Mouse (Mus musculus): ENCODE measurements around the gene Map2k2. TPM values are rescaled to one million over a fixed set of nuclear protein-coding genes. Genes with fewer than 3 reads are reported as not detected.
"Not testable (repeated sequence)": the region's sequence is repeated elsewhere in the genome, so short reads cannot be mapped to it uniquely, and the experiment has no call there.

Gene Map2k2
- polyA plus RNA-seq (2012; ENCODE audit: insufficient read depth, low replicate concordance): 407 and 1,114 TPM in 2 replicates

DNA sequence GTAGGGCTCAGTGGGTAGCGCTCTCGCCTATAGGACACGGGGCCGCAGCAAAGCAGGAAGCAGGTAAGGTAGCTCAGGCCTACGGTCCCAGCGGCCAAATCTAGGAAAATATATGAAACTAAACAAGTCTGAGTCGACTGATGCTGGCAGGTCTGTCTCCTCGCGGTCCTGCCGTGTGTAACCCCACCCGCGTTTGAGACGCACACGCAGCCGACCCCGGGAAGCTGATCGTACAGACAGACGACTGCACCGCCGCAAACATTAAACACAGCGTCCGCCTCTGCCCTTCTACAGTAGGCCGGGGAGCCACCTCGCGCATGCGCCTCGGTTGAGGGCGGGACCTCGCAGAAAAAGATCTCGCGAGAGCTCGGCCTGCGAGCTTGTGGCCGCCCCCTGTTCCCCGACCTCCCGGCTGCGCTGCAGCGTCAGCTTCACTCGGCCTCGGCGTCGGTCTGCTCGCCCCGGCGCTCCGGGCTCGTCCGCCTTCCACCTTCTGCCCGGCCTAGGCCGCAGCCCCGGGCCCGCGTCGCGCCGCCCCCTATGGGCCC, at the start of gene Map2k2:
Map2k2 (plus strand) TSS at position 351 of the 548 bp plus-strand sequence.
- TF ChIP-seq GATA1 (IDR thresholded peaks at IDR 0.05; ENCODE audit: borderline replicate concordance, low read length) (no peak), FLI1 (IDR thresholded peaks at IDR 0.05; ENCODE audit: low read length) (no peak)
- Histone ChIP-seq H3K4me1 (peaks cover 62% of the 10 kb centered on the region), H3K27me3 (replicated peaks) (no peaks in the 10 kb centered on the region), H3K36me3 (replicated peaks; ENCODE audit: low read length) (peaks cover 38% of the 10 kb centered on the region), H3K9me3 (no peaks in the 10 kb centered on the region), H3K4me3 (replicated peaks) (peak within 1 kb of the TSS; percentile 97)

DNA sequence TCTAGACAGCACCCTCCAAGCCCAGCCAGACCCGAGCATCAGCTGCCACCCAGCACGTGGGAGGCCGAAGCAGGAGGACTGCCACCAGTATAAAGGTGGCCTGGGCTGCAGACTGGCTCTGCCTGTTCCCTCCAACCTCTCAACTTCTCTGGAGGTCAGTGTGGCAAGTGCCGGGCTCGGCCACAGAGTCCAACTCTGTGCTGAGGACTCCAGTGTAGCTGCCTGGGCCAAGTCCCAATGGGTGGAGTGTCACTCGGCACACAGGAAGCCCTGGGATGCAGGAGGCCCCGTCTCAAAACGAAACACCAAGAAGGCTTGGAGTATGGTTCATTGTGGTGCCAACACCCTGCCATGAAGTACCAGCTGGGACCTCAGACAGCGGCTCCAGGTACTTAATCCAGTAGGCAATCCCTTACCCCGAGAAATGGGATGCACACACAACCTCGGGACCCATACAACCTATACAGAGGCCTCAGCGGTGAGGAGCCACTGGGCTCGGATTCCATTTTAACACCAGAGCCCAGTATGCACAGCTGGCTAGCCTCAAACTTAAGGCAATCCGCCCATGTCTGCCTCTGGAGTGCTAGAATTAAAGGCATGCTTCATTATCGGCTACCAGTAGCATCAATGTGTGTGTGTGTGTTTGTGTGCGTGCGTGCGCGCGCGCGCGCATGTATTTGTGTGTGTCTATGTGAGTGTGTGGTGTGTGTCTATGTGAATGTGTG, 48.1 kb upstream of the Map2k2 start:
- Histone ChIP-seq H3K4me1 (peaks cover 74% of the 10 kb centered on the region), H3K27me3 (replicated peaks) (no peaks in the 10 kb centered on the region), H3K9me3 (no peaks in the 10 kb centered on the region), H3K36me3 (replicated peaks; ENCODE audit: low read length) (peaks cover 57% of the 10 kb centered on the region), H3K4me3 (replicated peaks) (peak overlapping the region; percentile 65)
- TF ChIP-seq GATA1 (IDR thresholded peaks at IDR 0.05; ENCODE audit: borderline replicate concordance, low read length) (no peak), FLI1 (IDR thresholded peaks at IDR 0.05; ENCODE audit: low read length) (no peak)

DNA sequence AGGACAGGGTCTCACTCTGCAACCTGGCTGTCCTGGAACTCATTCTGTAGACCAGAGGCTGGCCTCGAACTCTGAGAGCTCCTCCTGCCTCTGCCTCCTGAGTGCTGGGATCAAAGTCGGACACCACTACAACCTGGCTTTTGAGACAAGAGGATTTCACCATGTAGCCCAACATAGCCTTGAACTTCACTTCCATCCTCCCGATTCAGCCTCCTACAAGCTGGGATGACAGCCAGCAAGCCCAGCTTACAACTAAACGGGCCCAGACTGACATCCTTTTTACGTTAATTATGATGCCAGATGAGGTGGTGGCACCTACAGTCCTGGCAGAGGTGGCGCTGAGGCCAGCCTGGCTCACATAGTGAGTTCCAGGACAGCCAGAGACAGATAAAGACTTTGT, 46.8 kb upstream of the Map2k2 start:
- no peak for TF ChIP-seq FLI1 (IDR thresholded peaks at IDR 0.05; ENCODE audit: low read length)
- no peak for TF ChIP-seq GATA1 (IDR thresholded peaks at IDR 0.05; ENCODE audit: borderline replicate concordance, low read length)
- peak overlapping the region; percentile 91 for H3K4me3 ChIP-seq (replicated peaks)
- H3K9me3 ChIP-seq: no peaks in the 10 kb centered on the region
- H3K4me1 ChIP-seq: peaks cover 65% of the 10 kb centered on the region
- peaks cover 44% of the 10 kb centered on the region for H3K36me3 ChIP-seq (replicated peaks; ENCODE audit: low read length)
- no peaks in the 10 kb centered on the region for H3K27me3 ChIP-seq (replicated peaks)

DNA sequence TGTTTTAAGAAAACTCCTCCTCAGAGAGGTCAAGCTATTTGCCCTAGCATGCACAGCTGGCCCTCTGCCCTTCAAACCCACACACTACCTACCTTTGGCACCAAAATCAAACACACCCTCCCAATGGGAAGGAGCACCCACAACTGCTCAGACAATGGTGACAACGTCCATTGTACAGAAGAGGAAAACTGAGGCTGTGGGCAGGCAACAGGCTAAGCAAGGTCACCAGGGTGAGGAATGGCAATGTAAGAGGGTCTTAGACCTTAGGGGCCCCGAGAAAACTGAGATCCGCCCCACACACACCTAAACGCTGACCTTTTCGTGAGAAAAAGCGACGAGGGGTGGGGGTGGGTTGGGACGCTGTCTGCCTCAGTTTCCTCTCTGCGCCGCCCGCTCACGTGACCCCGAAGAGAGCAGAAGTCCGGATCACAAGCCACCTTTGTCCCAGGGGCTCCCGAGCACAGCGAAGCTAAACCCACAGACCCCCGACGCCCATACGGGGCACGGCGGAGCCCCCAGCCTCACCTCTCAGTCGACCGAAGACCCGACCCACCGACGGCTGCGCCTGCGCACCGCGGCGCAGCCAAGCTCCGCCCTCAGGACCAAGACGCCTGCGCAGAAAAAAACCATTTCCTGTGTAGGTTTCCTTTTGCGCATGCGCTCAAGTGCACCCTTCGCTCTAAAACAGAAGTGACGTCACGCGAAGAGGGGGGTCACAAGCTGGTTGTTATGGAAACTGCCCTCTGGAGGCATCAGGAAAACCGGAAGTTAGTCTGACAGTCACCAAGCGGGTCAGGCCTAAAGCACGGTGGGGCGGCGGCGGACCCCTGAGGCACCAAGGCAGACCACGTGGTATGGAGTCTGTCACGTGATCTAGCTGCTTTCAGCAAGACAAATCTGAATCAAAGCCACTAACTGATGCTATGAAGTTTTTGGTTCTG, 45.8 kb upstream of the Map2k2 start, which contains the start of gene Sgta:
Sgta (minus strand) TSS at position 579 of the 941 bp plus-strand sequence.
- no peaks in the 10 kb centered on the region for H3K27me3 ChIP-seq (replicated peaks)
- no peaks in the 10 kb centered on the region for H3K9me3 ChIP-seq
- TF ChIP-seq FLI1 (IDR thresholded peaks at IDR 0.05; ENCODE audit: low read length) (peak; percentile 21; the same call in 1 of the 2 replicates), GATA1 (IDR thresholded peaks at IDR 0.05; ENCODE audit: borderline replicate concordance, low read length) (no peak)
- H3K4me3 ChIP-seq (replicated peaks): peak within 1 kb of the TSS; percentile 91
- peaks cover 55% of the 10 kb centered on the region for H3K4me1 ChIP-seq
- peaks cover 34% of the 10 kb centered on the region for H3K36me3 ChIP-seq (replicated peaks; ENCODE audit: low read length)

DNA sequence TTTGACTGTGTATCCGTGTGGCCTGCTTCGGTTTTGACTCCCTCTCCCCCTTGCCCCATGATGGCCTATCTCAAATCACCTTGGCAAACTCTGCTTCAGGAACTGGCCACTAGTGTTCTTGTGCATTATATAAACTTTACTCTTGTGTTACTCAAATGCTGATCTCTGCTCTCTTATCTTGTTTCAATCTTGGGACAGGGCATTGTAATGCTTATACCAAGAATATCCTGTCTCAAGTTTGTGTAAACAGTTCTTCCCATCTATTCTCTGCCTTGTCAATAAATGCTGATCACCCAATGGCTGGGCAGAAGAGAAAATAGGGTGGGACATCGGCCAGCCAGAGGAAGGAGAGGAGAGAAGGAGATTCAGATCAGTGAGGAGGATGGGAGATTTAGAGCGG, 43.0 kb upstream of the Map2k2 start:
- Histone ChIP-seq H3K9me3 (no peaks in the 10 kb centered on the region), H3K27me3 (replicated peaks) (no peaks in the 10 kb centered on the region), H3K4me3 (replicated peaks) (no peak overlapping the region), H3K4me1 (peaks cover 27% of the 10 kb centered on the region), H3K36me3 (replicated peaks; ENCODE audit: low read length) (peaks cover 8% of the 10 kb centered on the region)
- TF ChIP-seq FLI1 (IDR thresholded peaks at IDR 0.05; ENCODE audit: low read length) (no peak), GATA1 (IDR thresholded peaks at IDR 0.05; ENCODE audit: borderline replicate concordance, low read length) (no peak)

DNA sequence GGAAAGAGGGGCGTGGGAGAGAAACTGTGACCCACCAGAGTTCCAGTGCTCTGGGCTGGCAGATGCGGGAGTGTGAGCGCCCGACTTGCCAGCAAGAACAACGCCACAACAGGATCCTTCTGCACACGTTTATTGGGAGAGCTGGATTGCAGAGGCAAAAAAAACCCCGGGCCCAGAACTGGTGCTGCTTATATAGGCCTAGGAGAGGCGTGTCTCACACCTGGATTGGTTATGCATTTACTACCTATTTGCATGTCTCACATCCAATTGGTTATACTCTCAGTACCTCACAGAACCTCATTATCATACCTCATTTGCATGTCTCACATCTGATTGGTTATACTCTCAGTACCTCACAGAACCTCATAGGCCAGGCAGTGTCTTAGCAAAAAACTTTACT, 41.2 kb upstream of the Map2k2 start:
- H3K4me3 ChIP-seq (replicated peaks); H3K36me3 ChIP-seq (replicated peaks; ENCODE audit: low read length); H3K27me3 ChIP-seq (replicated peaks); H3K9me3 ChIP-seq: not testable (repeated sequence)
- peaks cover 25% of the 10 kb centered on the region for H3K4me1 ChIP-seq

DNA sequence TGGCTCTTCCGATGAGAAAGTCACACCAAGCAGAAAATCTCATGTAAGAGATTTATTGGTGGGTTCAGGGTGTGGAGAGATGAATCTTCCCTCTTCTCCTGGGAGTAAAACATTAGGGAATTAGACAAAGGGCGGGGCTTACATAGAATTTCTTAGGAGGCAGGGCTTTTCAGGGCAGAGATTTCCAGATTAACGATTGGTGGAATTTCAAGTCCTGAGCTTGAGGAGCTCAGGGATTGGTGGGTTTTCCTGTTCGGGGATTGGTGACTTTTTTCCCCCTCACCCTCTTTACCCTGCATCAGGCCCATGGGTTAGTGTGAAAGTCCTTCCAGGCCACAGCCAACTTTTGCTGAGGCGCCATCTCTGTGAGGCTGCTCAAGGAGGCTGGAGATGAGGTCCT, 37.0 kb upstream of the Map2k2 start:
- H3K4me1 ChIP-seq: peaks cover 53% of the 10 kb centered on the region
- no peak for TF ChIP-seq FLI1 (IDR thresholded peaks at IDR 0.05; ENCODE audit: low read length)
- no peak for TF ChIP-seq GATA1 (IDR thresholded peaks at IDR 0.05; ENCODE audit: borderline replicate concordance, low read length)
- no peaks in the 10 kb centered on the region for H3K27me3 ChIP-seq (replicated peaks)
- H3K36me3 ChIP-seq (replicated peaks; ENCODE audit: low read length): peaks cover 21% of the 10 kb centered on the region
- no peaks in the 10 kb centered on the region for H3K9me3 ChIP-seq
- H3K4me3 ChIP-seq (replicated peaks): no peak overlapping the region

DNA sequence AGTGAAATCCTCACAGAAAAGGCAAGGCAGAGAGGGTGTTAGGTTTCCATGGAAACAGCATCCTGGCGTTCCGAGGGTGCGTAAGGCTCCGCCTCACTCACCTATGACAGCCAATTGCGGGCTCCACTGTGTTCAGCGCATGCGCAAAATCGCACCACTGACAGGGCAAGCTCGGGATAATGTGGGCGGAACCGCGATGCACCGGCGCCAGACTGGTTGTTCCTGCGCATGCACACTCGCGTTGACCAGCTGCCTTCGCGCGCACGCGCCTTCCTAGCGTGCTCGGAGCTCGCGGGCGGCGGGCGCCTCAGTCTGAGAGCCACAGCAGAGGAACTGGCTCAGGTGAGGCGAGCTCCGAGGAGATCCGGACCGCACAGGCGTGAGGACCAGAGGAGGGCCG, 35.9 kb upstream of the Map2k2 start, which contains the start of gene Thop1:
Thop1 (plus strand) TSS at position 200 of the 400 bp plus-strand sequence.
- H3K4me1 ChIP-seq: peaks cover 59% of the 10 kb centered on the region
- H3K27me3 ChIP-seq (replicated peaks): no peaks in the 10 kb centered on the region
- no peaks in the 10 kb centered on the region for H3K9me3 ChIP-seq
- peak within 1 kb of the TSS; percentile 95 for H3K4me3 ChIP-seq (replicated peaks)
- TF ChIP-seq GATA1 (IDR thresholded peaks at IDR 0.05; ENCODE audit: borderline replicate concordance, low read length) (no peak), FLI1 (IDR thresholded peaks at IDR 0.05; ENCODE audit: low read length) (no peak)
- H3K36me3 ChIP-seq (replicated peaks; ENCODE audit: low read length): peaks cover 33% of the 10 kb centered on the region

DNA sequence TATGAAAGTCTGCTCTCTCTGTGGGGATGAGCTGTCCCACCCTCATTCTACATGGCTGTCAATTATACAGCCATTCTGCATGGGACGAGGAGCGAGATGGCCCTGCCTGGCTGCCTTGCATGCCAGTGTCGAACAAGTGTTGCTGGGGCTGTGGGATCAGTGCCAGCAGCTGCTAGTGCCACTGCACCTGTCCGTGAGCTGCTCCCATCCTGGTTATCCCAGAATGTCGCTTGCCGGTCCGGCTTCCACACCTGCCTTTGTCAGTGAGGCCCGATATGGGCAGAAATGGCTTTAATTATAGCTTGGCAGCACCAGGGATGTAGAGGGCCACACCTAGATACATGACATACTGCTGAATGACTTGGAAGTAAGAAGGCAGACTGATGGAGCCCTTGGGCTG, 33.4 kb upstream of the Map2k2 start:
- Histone ChIP-seq H3K9me3 (no peaks in the 10 kb centered on the region), H3K27me3 (replicated peaks) (no peaks in the 10 kb centered on the region), H3K4me3 (replicated peaks) (peak overlapping the region; percentile 24), H3K4me1 (peaks cover 69% of the 10 kb centered on the region), H3K36me3 (replicated peaks; ENCODE audit: low read length) (peaks cover 57% of the 10 kb centered on the region)
- TF ChIP-seq GATA1 (IDR thresholded peaks at IDR 0.05; ENCODE audit: borderline replicate concordance, low read length) (no peak), FLI1 (IDR thresholded peaks at IDR 0.05; ENCODE audit: low read length) (no peak)
